Mouse (Mus musculus) bone marrow macrophage, adult 2 months (primary cell): ENCODE data around the gene Skida1. TPM values are rescaled to one million over a fixed set of nuclear protein-coding genes. Genes with fewer than 3 reads are reported as not detected.
A peak's percentile ranks its signal among the peaks of the same experiment; 100 is the strongest.

Source experiments
- H3K27ac ChIP-seq: 2 replicates; pipeline ENCODE4 v1.5.1; 2012; ENCODE audit warnings: low read depth, low read length; ENCODE audit not compliant: insufficient read depth
- H3K4me1 ChIP-seq: 2 replicates; pipeline ENCODE4 v1.6.1; 2012; ENCODE audit warnings: low read length; ENCODE audit not compliant: control insufficient read depth, insufficient read depth
- H3K4me3 ChIP-seq: 2 replicates; pipeline ENCODE4 v1.5.1; 2012; ENCODE audit warnings: mild to moderate bottlenecking, low read length, moderate library complexity; ENCODE audit not compliant: insufficient read depth
- CTCF ChIP-seq: IDR thresholded peaks from 2 replicates; pipeline ENCODE4 v1.5.1; 2012; ENCODE audit warnings: low read depth, mild to moderate bottlenecking, low read length, moderate library complexity
- POLR2A ChIP-seq: IDR thresholded peaks from 2 replicates; pipeline ENCODE4 v1.6.1; 2012; ENCODE audit warnings: mild to moderate bottlenecking, low read depth, low read length, borderline replicate concordance
- polyA plus RNA-seq: library from polyadenylated mRNA; stranded (reverse); fragments of >200 nt; gene quantifications from 2 replicates; pipeline ENCODE4 v1.2.4, GENCODE M21; 2012; ENCODE audit not compliant: missing spikeins, insufficient read depth, insufficient read length

Gene Skida1
- polyA plus RNA-seq, 1 experiment = not detected

- Histone ChIP-seq H3K4me3 (peak overlapping the region; percentile 80), H3K4me1 (peaks cover 10% of the 10 kb centered on the region), H3K27ac (peak overlapping the region; percentile 75)
- TF ChIP-seq CTCF = no peak
- TF ChIP-seq POLR2A = no peak
These were observed 7.3 kb upstream of the Skida1 start for GRCm38 (mm10) chr2:18055929-18056785.

DNA sequence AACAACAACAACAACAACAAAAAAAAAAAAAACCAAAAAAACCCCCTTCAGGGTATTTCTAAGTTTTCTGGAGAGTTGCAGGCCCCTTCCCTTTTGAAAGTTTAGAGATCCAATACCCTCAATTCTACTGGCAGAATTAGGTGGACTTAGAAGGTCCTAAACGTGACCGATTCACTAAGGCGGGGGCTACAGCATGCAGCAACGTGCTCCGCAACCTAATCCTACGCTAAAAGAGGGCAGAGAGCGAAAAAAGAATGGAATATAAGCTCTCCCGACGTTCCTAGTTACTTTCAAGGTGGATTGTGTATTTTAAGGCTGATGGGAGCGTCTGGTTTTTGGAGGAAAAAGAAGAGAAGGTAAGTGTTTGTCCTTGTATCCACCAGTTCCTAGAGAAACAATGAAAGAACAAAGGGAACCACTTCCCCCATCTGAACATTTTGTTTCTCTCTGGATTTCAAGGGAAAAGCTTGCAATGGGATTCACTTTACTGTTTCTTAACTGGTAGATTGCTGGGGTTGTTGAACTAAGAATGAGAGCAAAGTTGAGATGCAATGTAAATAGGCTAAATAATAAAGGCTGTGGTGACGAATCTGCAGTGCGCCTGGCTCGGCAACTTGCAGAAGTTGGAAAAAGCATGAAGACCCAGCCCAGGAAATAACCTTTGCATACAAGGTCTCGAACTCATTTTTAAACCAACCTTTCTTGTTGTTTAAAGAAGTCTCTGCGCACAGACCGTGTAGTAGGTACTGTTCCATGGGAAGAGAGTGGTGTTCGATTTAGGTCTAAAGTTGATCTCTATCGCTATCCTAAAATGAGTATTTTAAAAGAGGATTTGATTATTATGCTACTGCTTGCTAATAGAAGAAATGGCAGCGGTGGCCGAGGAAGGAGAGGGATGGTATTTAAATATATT is 6.4 kb upstream of the Skida1 start, which contains the start of gene Mllt10:
Mllt10 (plus strand) TSS at position 222 of the 913 bp plus-strand sequence.
- H3K4me3 ChIP-seq = peak within 1 kb of the TSS; percentile 80
- H3K27ac ChIP-seq = peak within 1 kb of the TSS; percentile 75
- TF ChIP-seq CTCF (no peak), POLR2A (no peak)
- peaks cover 8% of the 10 kb centered on the region for H3K4me1 ChIP-seq

- TF ChIP-seq CTCF (no peak), POLR2A (no peak)
- Histone ChIP-seq H3K4me1 (peaks cover 8% of the 10 kb centered on the region), H3K27ac (no peak overlapping the region), H3K4me3 (no peak overlapping the region)
These were observed 5.2 kb upstream of the Skida1 start for GRCm38 (mm10) chr2:18053951-18054530.

GRCm38 (mm10) chr2:18053243-18053950 is 4.5 kb upstream of the Skida1 start:
- no peak overlapping the region for H3K4me3 ChIP-seq
- TF ChIP-seq CTCF = no peak
- no peak for TF ChIP-seq POLR2A
- peaks cover 6% of the 10 kb centered on the region for H3K4me1 ChIP-seq
- H3K27ac ChIP-seq = no peak overlapping the region

GRCm38 (mm10) chr2:18052581-18052980 is 3.7 kb upstream of the Skida1 start:
- Histone ChIP-seq H3K4me3 (no peak overlapping the region), H3K27ac (no peak overlapping the region), H3K4me1 (peaks cover 2% of the 10 kb centered on the region; the same call in 1 of the 2 replicates)
- TF ChIP-seq POLR2A = no peak
- no peak for TF ChIP-seq CTCF

GRCm38 (mm10) chr2:18051831-18052170 is 3.0 kb upstream of the Skida1 start:
- peaks cover 2% of the 10 kb centered on the region; the same call in 1 of the 2 replicates for H3K4me1 ChIP-seq
- H3K27ac ChIP-seq = no peak overlapping the region
- no peak for TF ChIP-seq CTCF
- no peak for TF ChIP-seq POLR2A
- no peak overlapping the region for H3K4me3 ChIP-seq

- Histone ChIP-seq H3K4me1 (peaks cover 2% of the 10 kb centered on the region; the same call in 1 of the 2 replicates), H3K4me3 (no peak overlapping the region), H3K27ac (no peak overlapping the region)
- TF ChIP-seq CTCF (no peak), POLR2A (no peak)
These were observed 2.4 kb upstream of the Skida1 start for GRCm38 (mm10) chr2:18051026-18051830.

GRCm38 (mm10) chr2:18050541-18050985 is 1.7 kb upstream of the Skida1 start:
- no peak for TF ChIP-seq POLR2A
- no peak for TF ChIP-seq CTCF
- Histone ChIP-seq H3K27ac (no peak overlapping the region), H3K4me1 (peaks cover 2% of the 10 kb centered on the region; the same call in 1 of the 2 replicates)

More at GRCm38 (mm10) chr2:18050541-18050985, 1.7 kb upstream of the Skida1 start:
- H3K4me3 ChIP-seq = no peak overlapping the region
